Mouse (Mus musculus): ENCODE data around the gene Scaf1. TPM values are rescaled to one million over a fixed set of nuclear protein-coding genes. Genes with fewer than 3 reads are reported as not detected.
A peak's percentile ranks its signal among the peaks of the same experiment; 100 is the strongest.

Gene Scaf1
- polyA plus RNA-seq, 1 experiment, result 47.3 TPM

GRCm38 (mm10) chr7:44997231-44997939, 18.8 kb downstream of the Scaf1 start, which contains the start of gene Irf3:
Gene Irf3, plus strand, starts transcription at chr7:44997648.
- TF ChIP-seq POLR2A (IDR thresholded peaks at IDR 0.05; ENCODE audit: borderline replicate concordance, low read depth, low read length) (0 out of 2 replicates have a peak, but pooled peaks have one; percentile 3), CTCF (IDR thresholded peaks at IDR 0.05; ENCODE audit: low read depth, low read length) (no peak)
- Histone ChIP-seq H3K4me1 (ENCODE audit: control insufficient read depth, insufficient read depth, low read length) (peaks cover 7% of the 10 kb centered on the region), H3K27ac (ENCODE audit: insufficient read depth, low read depth, low read length) (peak within 1 kb of the TSS; percentile 88), H3K4me3 (ENCODE audit: insufficient read depth, low read length) (peak within 1 kb of the TSS; percentile 83)

GRCm38 (mm10) chr7:44996672-44997071, 19.5 kb downstream of the Scaf1 start:
- TF ChIP-seq POLR2A (IDR thresholded peaks at IDR 0.05; ENCODE audit: borderline replicate concordance, low read depth, low read length) (no peak), CTCF (IDR thresholded peaks at IDR 0.05; ENCODE audit: low read depth, low read length) (no peak)
- peaks cover 7% of the 10 kb centered on the region for H3K4me1 ChIP-seq (ENCODE audit: control insufficient read depth, insufficient read depth, low read length)
- H3K4me3 ChIP-seq (ENCODE audit: insufficient read depth, low read length), result peak overlapping the region; percentile 83
- no peak overlapping the region for H3K27ac ChIP-seq (ENCODE audit: insufficient read depth, low read depth, low read length)

GRCm38 (mm10) chr7:44986879-44987718, 29.1 kb downstream of the Scaf1 start:
- H3K4me1 ChIP-seq (ENCODE audit: control insufficient read depth, insufficient read depth, low read length), result peaks cover 10% of the 10 kb centered on the region
- H3K4me3 ChIP-seq (ENCODE audit: insufficient read depth, low read length), result peak overlapping the region; percentile 75
- peak overlapping the region; percentile 77 for H3K27ac ChIP-seq (ENCODE audit: insufficient read depth, low read depth, low read length)
- TF ChIP-seq CTCF (IDR thresholded peaks at IDR 0.05; ENCODE audit: low read depth, low read length), result 0 out of 2 replicates have a peak, but pooled peaks have one; percentile 22
- TF ChIP-seq POLR2A (IDR thresholded peaks at IDR 0.05; ENCODE audit: borderline replicate concordance, low read depth, low read length), result peak; percentile 12; the same call in 1 of the 2 replicates

GRCm38 (mm10) chr7:44986192-44986878, 29.8 kb downstream of the Scaf1 start, which contains the start of gene Prmt1:
Gene Prmt1, minus strand, starts transcription at chr7:44986568.
- Histone ChIP-seq H3K4me3 (ENCODE audit: insufficient read depth, low read length) (peak within 1 kb of the TSS; percentile 97), H3K27ac (ENCODE audit: insufficient read depth, low read depth, low read length) (peak within 1 kb of the TSS; percentile 81), H3K4me1 (ENCODE audit: control insufficient read depth, insufficient read depth, low read length) (peaks cover 10% of the 10 kb centered on the region)
- TF ChIP-seq POLR2A (IDR thresholded peaks at IDR 0.05; ENCODE audit: borderline replicate concordance, low read depth, low read length) (no peak), CTCF (IDR thresholded peaks at IDR 0.05; ENCODE audit: low read depth, low read length) (no peak)

- peak overlapping the region; percentile 81 for H3K27ac ChIP-seq (ENCODE audit: insufficient read depth, low read depth, low read length)
- no peak for TF ChIP-seq POLR2A (IDR thresholded peaks at IDR 0.05; ENCODE audit: borderline replicate concordance, low read depth, low read length)
- TF ChIP-seq CTCF (IDR thresholded peaks at IDR 0.05; ENCODE audit: low read depth, low read length), result no peak
- H3K4me3 ChIP-seq (ENCODE audit: insufficient read depth, low read length), result peak overlapping the region; percentile 97
- H3K4me1 ChIP-seq (ENCODE audit: control insufficient read depth, insufficient read depth, low read length), result peaks cover 10% of the 10 kb centered on the region
Measured at GRCm38 (mm10) chr7:44985595-44986191, 30.5 kb downstream of the Scaf1 start.

- Histone ChIP-seq H3K4me3 (ENCODE audit: insufficient read depth, low read length) (peak overlapping the region; percentile 97), H3K27ac (ENCODE audit: insufficient read depth, low read depth, low read length) (no peak overlapping the region), H3K4me1 (ENCODE audit: control insufficient read depth, insufficient read depth, low read length) (peaks cover 10% of the 10 kb centered on the region)
- TF ChIP-seq POLR2A (IDR thresholded peaks at IDR 0.05; ENCODE audit: borderline replicate concordance, low read depth, low read length), result no peak
- no peak for TF ChIP-seq CTCF (IDR thresholded peaks at IDR 0.05; ENCODE audit: low read depth, low read length)
Measured at GRCm38 (mm10) chr7:44984833-44985164, 31.4 kb downstream of the Scaf1 start.

GRCm38 (mm10) chr7:44983944-44984832, 32.0 kb downstream of the Scaf1 start:
- TF ChIP-seq POLR2A (IDR thresholded peaks at IDR 0.05; ENCODE audit: borderline replicate concordance, low read depth, low read length) (no peak), CTCF (IDR thresholded peaks at IDR 0.05; ENCODE audit: low read depth, low read length) (no peak)
- H3K4me3 ChIP-seq (ENCODE audit: insufficient read depth, low read length), result no peak overlapping the region; the same call in 1 of the 2 replicates
- peaks cover 10% of the 10 kb centered on the region for H3K4me1 ChIP-seq (ENCODE audit: control insufficient read depth, insufficient read depth, low read length)
- no peak overlapping the region for H3K27ac ChIP-seq (ENCODE audit: insufficient read depth, low read depth, low read length)

GRCm38 (mm10) chr7:44983085-44983484, 33.1 kb downstream of the Scaf1 start:
- Histone ChIP-seq H3K4me1 (ENCODE audit: control insufficient read depth, insufficient read depth, low read length) (peaks cover 9% of the 10 kb centered on the region), H3K27ac (ENCODE audit: insufficient read depth, low read depth, low read length) (no peak overlapping the region), H3K4me3 (ENCODE audit: insufficient read depth, low read length) (no peak overlapping the region)
- TF ChIP-seq POLR2A (IDR thresholded peaks at IDR 0.05; ENCODE audit: borderline replicate concordance, low read depth, low read length), result no peak
- peak; percentile 67; the same call in 1 of the 2 replicates for TF ChIP-seq CTCF (IDR thresholded peaks at IDR 0.05; ENCODE audit: low read depth, low read length)
